Mouse (Mus musculus): ENCODE measurements around the gene Igll1. TPM values are rescaled to one million over a fixed set of nuclear protein-coding genes. Genes with fewer than 3 reads are reported as not detected.
"Not testable (repeated sequence)": the region's sequence is repeated elsewhere in the genome, so short reads cannot be mapped to it uniquely, and the experiment has no call there.

Gene Igll1
- polyA plus RNA-seq, 1 experiment from 2014 or later, result not detected

GRCm38 (mm10) chr16:16862288-16862687 is 1.5 kb downstream of the Igll1 start:
- no peaks in the 10 kb centered on the region for H3K27me3 ChIP-seq (ENCODE audit: control insufficient read depth, insufficient read depth, low read length)
- H3K9ac ChIP-seq (replicated peaks; ENCODE audit: low read length), result no peak overlapping the region
- H3K27ac ChIP-seq (replicated peaks; ENCODE audit: low read depth, low read length), result no peak overlapping the region
- no peaks in the 10 kb centered on the region for H3K36me3 ChIP-seq (ENCODE audit: control insufficient read depth, insufficient read depth, low read length)
- no peaks in the 10 kb centered on the region for H3K9me3 ChIP-seq (ENCODE audit: control insufficient read depth, low read length)
- H3K4me1 ChIP-seq (ENCODE audit: control insufficient read depth, insufficient read depth, low read length), result no peaks in the 10 kb centered on the region
- no peak overlapping the region for H3K4me3 ChIP-seq (replicated peaks; ENCODE audit: low read depth, low read length)
- H3K4me2 ChIP-seq (ENCODE audit: low read length), result no peak overlapping the region
- DNase-seq (no peak), ATAC-seq (ENCODE audit: low FRiP score, low TSS enrichment) (no peak)
- WGBS, result 84% methylated on average over 3 of the region's 3 CpGs

GRCm38 (mm10) chr16:16856731-16857476 is 6.9 kb downstream of the Igll1 start:
- ATAC-seq (ENCODE audit: low FRiP score, low TSS enrichment) (no peak), DNase-seq (no peak)
- H3K4me3 ChIP-seq (replicated peaks; ENCODE audit: low read depth, low read length), result no peak overlapping the region
- H3K27me3 ChIP-seq (ENCODE audit: control insufficient read depth, insufficient read depth, low read length), result no peaks in the 10 kb centered on the region
- no peak overlapping the region for H3K27ac ChIP-seq (replicated peaks; ENCODE audit: low read depth, low read length)
- no peaks in the 10 kb centered on the region for H3K4me1 ChIP-seq (ENCODE audit: control insufficient read depth, insufficient read depth, low read length)
- H3K36me3 ChIP-seq (ENCODE audit: control insufficient read depth, insufficient read depth, low read length), result no peaks in the 10 kb centered on the region
- no peak overlapping the region for H3K4me2 ChIP-seq (ENCODE audit: low read length)
- no peak overlapping the region for H3K9ac ChIP-seq (replicated peaks; ENCODE audit: low read length)
- 77% methylated on average over 13 of the region's 13 CpGs for WGBS
- no peaks in the 10 kb centered on the region for H3K9me3 ChIP-seq (ENCODE audit: control insufficient read depth, low read length)

GRCm38 (mm10) chr16:16856054-16856453 is 7.7 kb downstream of the Igll1 start:
- not testable (repeated sequence) for H3K36me3 ChIP-seq (ENCODE audit: control insufficient read depth, insufficient read depth, low read length); ATAC-seq (ENCODE audit: low FRiP score, low TSS enrichment); H3K9me3 ChIP-seq (ENCODE audit: control insufficient read depth, low read length); DNase-seq; H3K4me3 ChIP-seq (replicated peaks; ENCODE audit: low read depth, low read length); H3K9ac ChIP-seq (replicated peaks; ENCODE audit: low read length); H3K4me1 ChIP-seq (ENCODE audit: control insufficient read depth, insufficient read depth, low read length); H3K4me2 ChIP-seq (ENCODE audit: low read length); H3K27me3 ChIP-seq (ENCODE audit: control insufficient read depth, insufficient read depth, low read length); H3K27ac ChIP-seq (replicated peaks; ENCODE audit: low read depth, low read length)
- 81% methylated on average over 9 of the region's 9 CpGs for WGBS

GRCm38 (mm10) chr16:16855541-16855940 is 8.2 kb downstream of the Igll1 start:
- Histone ChIP-seq H3K9ac (replicated peaks; ENCODE audit: low read length) (no peak overlapping the region), H3K27me3 (ENCODE audit: control insufficient read depth, insufficient read depth, low read length) (no peaks in the 10 kb centered on the region), H3K36me3 (ENCODE audit: control insufficient read depth, insufficient read depth, low read length) (no peaks in the 10 kb centered on the region), H3K4me2 (ENCODE audit: low read length) (no peak overlapping the region), H3K9me3 (ENCODE audit: control insufficient read depth, low read length) (no peaks in the 10 kb centered on the region), H3K4me3 (replicated peaks; ENCODE audit: low read depth, low read length) (no peak overlapping the region), H3K4me1 (ENCODE audit: control insufficient read depth, insufficient read depth, low read length) (no peaks in the 10 kb centered on the region), H3K27ac (replicated peaks; ENCODE audit: low read depth, low read length) (no peak overlapping the region)
- no peak for DNase-seq
- ATAC-seq (ENCODE audit: low FRiP score, low TSS enrichment), result no peak
- 90% methylated on average over 1 of the region's 1 CpGs for WGBS

- Histone ChIP-seq H3K9me3 (ENCODE audit: control insufficient read depth, low read length) (no peaks in the 10 kb centered on the region), H3K27me3 (ENCODE audit: control insufficient read depth, insufficient read depth, low read length) (no peaks in the 10 kb centered on the region), H3K9ac (replicated peaks; ENCODE audit: low read length) (no peak overlapping the region), H3K36me3 (ENCODE audit: control insufficient read depth, insufficient read depth, low read length) (no peaks in the 10 kb centered on the region), H3K4me3 (replicated peaks; ENCODE audit: low read depth, low read length) (no peak overlapping the region), H3K4me1 (ENCODE audit: control insufficient read depth, insufficient read depth, low read length) (no peaks in the 10 kb centered on the region), H3K4me2 (ENCODE audit: low read length) (no peak overlapping the region), H3K27ac (replicated peaks; ENCODE audit: low read depth, low read length) (no peak overlapping the region)
- ATAC-seq (ENCODE audit: low FRiP score, low TSS enrichment), result no peak
- DNase-seq, result peak; percentile 11
- WGBS, result 42% methylated on average over 6 of the region's 6 CpGs
Observed at GRCm38 (mm10) chr16:16854836-16855235, 8.9 kb downstream of the Igll1 start.

- Histone ChIP-seq H3K9me3 (ENCODE audit: control insufficient read depth, low read length) (no peaks in the 10 kb centered on the region), H3K4me2 (ENCODE audit: low read length) (no peak overlapping the region), H3K36me3 (ENCODE audit: control insufficient read depth, insufficient read depth, low read length) (no peaks in the 10 kb centered on the region), H3K4me1 (ENCODE audit: control insufficient read depth, insufficient read depth, low read length) (no peaks in the 10 kb centered on the region), H3K27ac (replicated peaks; ENCODE audit: low read depth, low read length) (no peak overlapping the region), H3K27me3 (ENCODE audit: control insufficient read depth, insufficient read depth, low read length) (no peaks in the 10 kb centered on the region), H3K4me3 (replicated peaks; ENCODE audit: low read depth, low read length) (no peak overlapping the region), H3K9ac (replicated peaks; ENCODE audit: low read length) (no peak overlapping the region)
- ATAC-seq (ENCODE audit: low FRiP score, low TSS enrichment) (no peak), DNase-seq (no peak)
- WGBS, result 85% methylated on average over 3 of the region's 3 CpGs
Observed at GRCm38 (mm10) chr16:16852411-16852810, 11.4 kb downstream of the Igll1 start.

GRCm38 (mm10) chr16:16849196-16849595 is 14.6 kb downstream of the Igll1 start:
- Histone ChIP-seq H3K36me3 (ENCODE audit: control insufficient read depth, insufficient read depth, low read length) (no peaks in the 10 kb centered on the region), H3K9me3 (ENCODE audit: control insufficient read depth, low read length) (no peaks in the 10 kb centered on the region), H3K9ac (replicated peaks; ENCODE audit: low read length) (no peak overlapping the region), H3K27ac (replicated peaks; ENCODE audit: low read depth, low read length) (no peak overlapping the region), H3K27me3 (ENCODE audit: control insufficient read depth, insufficient read depth, low read length) (no peaks in the 10 kb centered on the region), H3K4me1 (ENCODE audit: control insufficient read depth, insufficient read depth, low read length) (no peaks in the 10 kb centered on the region), H3K4me2 (ENCODE audit: low read length) (no peak overlapping the region), H3K4me3 (replicated peaks; ENCODE audit: low read depth, low read length) (no peak overlapping the region)
- ATAC-seq (ENCODE audit: low FRiP score, low TSS enrichment) (no peak), DNase-seq (no peak)

- H3K4me3 ChIP-seq (replicated peaks; ENCODE audit: low read depth, low read length), result peak overlapping the region; percentile 60; the same call in 1 of the 2 replicates
- H3K4me2 ChIP-seq (ENCODE audit: low read length), result peak overlapping the region; percentile 80; the same call in 1 of the 2 replicates
- H3K27ac ChIP-seq (replicated peaks; ENCODE audit: low read depth, low read length), result no peak overlapping the region
- no peak for DNase-seq
- 91% methylated on average over 3 of the region's 3 CpGs for WGBS
- H3K9ac ChIP-seq (replicated peaks; ENCODE audit: low read length), result no peak overlapping the region
- H3K27me3 ChIP-seq (ENCODE audit: control insufficient read depth, insufficient read depth, low read length), result no peaks in the 10 kb centered on the region
- H3K36me3 ChIP-seq (ENCODE audit: control insufficient read depth, insufficient read depth, low read length), result no peaks in the 10 kb centered on the region
- H3K4me1 ChIP-seq (ENCODE audit: control insufficient read depth, insufficient read depth, low read length), result no peaks in the 10 kb centered on the region; the same call in 1 of the 2 replicates
- ATAC-seq (ENCODE audit: low FRiP score, low TSS enrichment), result 0 out of 2 replicates have a peak, but pooled peaks have one; percentile 28
- no peaks in the 10 kb centered on the region for H3K9me3 ChIP-seq (ENCODE audit: control insufficient read depth, low read length)
Observed at GRCm38 (mm10) chr16:16829671-16830070, 34.1 kb downstream of the Igll1 start.

Data from midbrain, embryonic 14.5 days (tissue).